Mouse (Mus musculus) neutrophil, adult 59 days (primary cell): ENCODE data around the gene Lemd1. TPM values are rescaled to one million over a fixed set of nuclear protein-coding genes. Genes with fewer than 3 reads are reported as not detected.

Experiments used
- total RNA-seq, 2 experiments: library from RNA; stranded (reverse); gene quantifications; 1 replicate in 1 of 2; 2 replicates in 1 of 2; pipeline ENCODE4 v1.2.4; 2023

Gene Lemd1
- total RNA-seq: not detected

GRCm38 (mm10) chr1:132191093-132191785 lies at the start of gene Lemd1, which contains the start of gene AC124108.1:
Lemd1 (plus strand) TSS chr1:132191431.
AC124108.1 (plus strand) TSS chr1:132191457.

GRCm38 (mm10) chr1:132229667-132230066 lies 38.4 kb downstream of the Lemd1 start, which contains the start of gene Gm10188:
Gm10188 (minus strand) TSS chr1:132229767.

DNA sequence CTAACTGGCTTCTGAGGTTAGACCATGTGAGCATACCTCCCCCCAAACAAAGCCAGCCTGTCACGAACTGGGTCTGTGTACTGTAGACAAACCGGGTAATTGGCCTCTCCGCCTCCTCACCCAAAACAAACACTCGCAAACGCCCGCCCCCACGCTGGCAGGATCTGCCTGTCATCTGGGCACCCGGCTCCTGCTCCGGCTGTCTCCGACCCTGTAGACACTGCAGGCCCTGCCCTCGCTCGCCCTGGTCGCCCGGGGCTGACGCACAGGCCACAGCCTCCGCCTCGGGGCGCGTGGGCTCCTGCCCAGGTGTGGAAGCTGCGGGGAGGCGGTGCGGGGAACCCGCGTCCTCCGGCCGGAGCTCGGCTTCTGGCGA lies 107.2 kb downstream of the Lemd1 start, which contains the start of gene Klhdc8a:
Gene Klhdc8a, plus strand, starts transcription at position 202 of the 376 bp plus-strand sequence.

Other genes starting within 250 kb of the Lemd1 start
- gene Slc45a3, start 228.5 kb upstream of the Lemd1 start, total RNA-seq: under 1 TPM; 0.27 to 0.64 TPM
- 10 to 100 TPM; 92.8 to 97.9 TPM for gene Elk4, start 183.8 kb upstream of the Lemd1 start, total RNA-seq
- gene Mfsd4a, start 123.4 kb upstream of the Lemd1 start, total RNA-seq: under 1 TPM in 1 of 2 experiments, not detected in 1; 0.51 TPM
- gene Cdk18, start 51.7 kb upstream of the Lemd1 start, total RNA-seq: under 1 TPM; 0.27 to 0.37 TPM
- not detected for gene AC124108.1, start within 50 bp of the Lemd1 start, total RNA-seq
- not detected for gene Gm10188, start 38.3 kb downstream of the Lemd1 start, total RNA-seq
- gene Klhdc8a, start 107.2 kb downstream of the Lemd1 start, total RNA-seq: not detected
- 10 to 100 TPM; 47.2 to 47.7 TPM for gene Nuak2, start 124.7 kb downstream of the Lemd1 start, total RNA-seq
- gene Tmcc2, start 199.8 kb downstream of the Lemd1 start, total RNA-seq: 10 to 100 TPM; 12.3 to 13.5 TPM
- 10 to 100 TPM; 38.8 to 43.2 TPM for gene Dstyk, start 226.1 kb downstream of the Lemd1 start, total RNA-seq